Mouse (Mus musculus) yolk sac, embryonic 10.5 days (tissue): Measurements from ENCODE around the gene Syn1.

Source experiments
- DNase-seq: peaks from one replicate; pipeline ENCODE4 v3.0.0-alpha.2; 2017; ENCODE audit warnings: low spot score

Gene Syn1

GRCm38 (mm10) chrX:20862105-20863065 lies 58.4 kb downstream of the Syn1 start:
- DNase-seq, result no peak

GRCm38 (mm10) chrX:20861453-20862104 lies 59.2 kb downstream of the Syn1 start:
- DNase-seq, result no peak

- no peak for DNase-seq
Observed at GRCm38 (mm10) chrX:20853794-20854193, 67.0 kb downstream of the Syn1 start.

- peak; percentile 93 for DNase-seq
Observed at GRCm38 (mm10) chrX:20848256-20848984, 72.4 kb downstream of the Syn1 start.

GRCm38 (mm10) chrX:20847816-20848215 lies 73.0 kb downstream of the Syn1 start:
- no peak for DNase-seq

GRCm38 (mm10) chrX:20847232-20847631 lies 73.6 kb downstream of the Syn1 start:
- no peak for DNase-seq

GRCm38 (mm10) chrX:20828934-20829333 lies 91.9 kb downstream of the Syn1 start:
- DNase-seq, result peak; percentile 14

GRCm38 (mm10) chrX:20819708-20820426 lies 100.9 kb downstream of the Syn1 start:
- DNase-seq, result peak; percentile 44

GRCm38 (mm10) chrX:20819204-20819628 lies 101.6 kb downstream of the Syn1 start:
- DNase-seq, result peak; percentile 70

GRCm38 (mm10) chrX:20816974-20817373 lies 103.8 kb downstream of the Syn1 start:
- DNase-seq, result no peak
